Mouse (Mus musculus): ENCODE measurements around the gene Wwox.

The Wwox gene

GRCm38 (mm10) chr8:114594811-114595210, 155.4 kb downstream of the Wwox start:
- in situ Hi-C loops (cut with MboI, MseI) = no loop called here

GRCm38 (mm10) chr8:114599555-114599954, 160.1 kb downstream of the Wwox start:
- in situ Hi-C loops (cut with MboI, MseI) = no loop called here

- in situ Hi-C loops (cut with MboI, MseI) = no loop called here
These were observed 160.7 kb downstream of the Wwox start for GRCm38 (mm10) chr8:114600196-114600595.

- in situ Hi-C loops (cut with MboI, MseI) = no loop called here
These were observed 163.6 kb downstream of the Wwox start for GRCm38 (mm10) chr8:114603046-114603445.

- in situ Hi-C loops (cut with MboI, MseI) = no loop called here
These were observed 164.1 kb downstream of the Wwox start for GRCm38 (mm10) chr8:114603561-114603960.

- in situ Hi-C loops (cut with MboI, MseI) = no loop called here
These were observed 164.9 kb downstream of the Wwox start for GRCm38 (mm10) chr8:114604315-114604714.

- in situ Hi-C loops (cut with MboI, MseI) = no loop called here
These were observed 166.2 kb downstream of the Wwox start for GRCm38 (mm10) chr8:114605651-114606050.

- in situ Hi-C loops (cut with MboI, MseI) = no loop called here
These were observed 169.9 kb downstream of the Wwox start for GRCm38 (mm10) chr8:114609330-114609729.

DNA sequence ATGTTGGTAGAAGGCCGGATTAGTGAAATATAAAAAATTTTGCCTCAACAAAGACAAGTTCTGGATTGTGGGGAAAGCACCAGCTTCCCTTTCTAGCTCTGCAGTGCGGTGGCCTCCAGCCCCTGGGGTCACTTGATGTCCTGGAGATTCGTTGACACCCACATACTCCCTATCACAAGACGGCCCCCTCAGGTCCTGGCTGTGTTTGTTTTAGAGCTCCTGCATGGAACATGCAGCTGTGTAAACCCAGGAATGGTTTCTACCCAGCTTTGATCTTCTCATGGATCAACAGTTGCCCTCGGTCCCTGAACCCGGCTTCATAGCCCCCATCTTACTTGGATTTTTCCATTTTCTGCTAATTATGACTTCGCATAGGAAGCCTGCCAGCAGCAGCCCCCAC, 171.6 kb downstream of the Wwox start:
- in situ Hi-C loops (cut with MboI, MseI) = no loop called here

DNA sequence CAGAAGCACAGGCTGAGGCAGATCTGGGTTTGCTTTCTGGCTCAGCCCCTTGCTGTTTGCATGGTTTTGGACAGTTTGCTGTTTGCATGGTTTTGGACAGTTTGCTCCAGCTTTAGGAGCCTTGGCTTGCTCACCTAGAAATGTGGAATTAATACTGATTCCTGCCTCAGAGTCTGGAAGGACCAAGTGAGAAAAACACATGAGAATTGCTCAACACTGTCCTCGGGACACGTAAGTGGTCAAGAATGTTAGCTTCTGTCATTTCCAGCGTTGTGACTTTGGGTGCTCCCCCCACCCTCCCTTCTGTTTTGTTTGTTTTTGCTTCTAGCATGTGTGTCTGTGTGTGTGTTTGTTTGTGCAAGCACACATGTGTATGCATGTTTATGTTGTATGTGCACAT, 172.6 kb downstream of the Wwox start:
- in situ Hi-C loops (cut with MboI, MseI) = no loop called here

- in situ Hi-C loops (cut with MboI, MseI) = no loop called here
These were observed 176.0 kb downstream of the Wwox start for GRCm38 (mm10) chr8:114615413-114615812.

GRCm38 (mm10) chr8:114615908-114616307, 176.5 kb downstream of the Wwox start:
- in situ Hi-C loops (cut with MboI, MseI) = no loop called here

- in situ Hi-C loops (cut with MboI, MseI) = no loop called here
These were observed 179.6 kb downstream of the Wwox start for GRCm38 (mm10) chr8:114618908-114619508.

- in situ Hi-C loops (cut with MboI, MseI) = loop anchor here (10.0 kb wide), 1 partner anchor 951 kb away; no protein-coding TSS in a partner anchor
These were observed 185.9 kb downstream of the Wwox start for GRCm38 (mm10) chr8:114625402-114625801.

DNA sequence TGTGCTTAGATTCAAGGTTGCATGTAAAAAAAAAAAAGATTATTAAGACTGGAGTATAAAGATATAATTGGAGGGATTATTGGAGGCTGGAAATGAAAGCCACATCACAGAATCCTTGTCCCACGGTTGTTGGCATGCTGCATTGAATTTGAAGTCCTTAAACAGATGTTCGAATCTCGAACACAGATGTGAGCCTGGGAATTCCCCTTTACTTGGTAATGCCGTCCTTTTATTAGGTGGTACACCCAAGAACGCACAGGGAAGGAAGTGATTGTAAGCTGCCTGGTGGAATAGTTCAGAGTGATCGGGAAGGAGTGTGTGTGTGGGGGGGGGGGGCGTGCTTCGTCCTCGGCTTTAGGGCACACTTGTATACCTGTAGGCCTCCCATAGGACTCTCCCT, 187.4 kb downstream of the Wwox start:
- in situ Hi-C loops (cut with MboI, MseI) = loop anchor here (10.0 kb wide), 1 partner anchor 952 kb away; no protein-coding TSS in a partner anchor

- in situ Hi-C loops (cut with MboI, MseI) = loop anchor here (10.0 kb wide), 1 partner anchor 955 kb away; no protein-coding TSS in a partner anchor
These were observed 190.3 kb downstream of the Wwox start for GRCm38 (mm10) chr8:114629719-114630118.

GRCm38 (mm10) chr8:114631087-114631486, 191.6 kb downstream of the Wwox start:
- in situ Hi-C loops (cut with MboI, MseI) = no loop called here

DNA sequence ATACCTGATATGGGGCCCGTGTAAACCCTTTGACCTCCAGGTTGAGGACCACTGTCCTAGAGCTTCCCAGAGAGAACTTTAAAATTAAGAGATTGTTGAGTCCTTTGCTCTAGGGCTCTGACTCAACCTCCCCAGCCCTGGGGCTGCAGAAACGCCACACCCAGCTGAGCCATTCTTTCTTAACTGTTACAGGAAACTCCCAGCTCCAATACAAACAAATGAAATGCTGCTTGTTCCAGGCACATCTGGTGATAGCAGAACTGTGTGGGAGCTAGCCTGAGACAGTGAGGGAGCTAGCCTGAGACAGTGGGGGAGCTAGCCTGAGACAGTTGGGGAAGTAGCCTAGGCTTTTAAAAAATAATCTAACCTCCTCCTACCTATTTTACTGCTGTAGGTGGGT, 194.7 kb downstream of the Wwox start:
- in situ Hi-C loops (cut with MboI, MseI) = no loop called here

DNA sequence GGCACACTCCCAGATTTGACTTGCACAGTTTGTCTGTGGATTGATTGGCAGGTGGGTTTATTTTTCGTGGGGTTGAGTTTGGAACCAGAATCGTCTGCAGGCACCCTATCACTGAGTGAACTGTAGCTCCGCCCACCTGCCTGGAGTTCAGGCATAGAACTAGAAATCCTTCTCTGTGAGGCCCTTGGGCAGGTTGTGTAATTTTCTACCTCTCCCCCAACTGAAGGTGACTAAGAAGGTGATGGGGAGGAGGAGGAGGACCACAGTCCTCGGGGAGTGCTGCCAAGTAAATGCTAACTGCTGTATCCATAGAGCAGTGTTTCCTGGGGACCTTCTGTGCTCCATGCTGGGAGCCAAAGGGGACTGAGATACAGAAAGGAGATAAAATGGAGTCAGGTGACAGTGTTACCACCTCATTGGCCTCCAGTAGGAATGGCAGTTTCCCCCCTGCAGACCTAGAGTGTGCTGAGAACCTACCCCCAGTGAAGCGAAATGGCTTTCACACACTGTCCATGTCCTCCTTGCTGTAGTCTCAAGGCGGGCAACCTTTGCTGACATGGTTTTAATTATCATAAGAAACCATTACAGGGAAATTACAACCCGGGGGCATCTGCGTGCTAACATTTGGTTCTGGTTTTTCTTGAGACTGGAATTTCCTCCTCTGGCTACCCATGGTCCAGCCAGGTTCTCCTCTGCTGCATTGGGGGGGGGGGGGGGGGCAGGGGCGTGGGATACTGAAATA, 195.4 kb downstream of the Wwox start:
- in situ Hi-C loops (cut with MboI, MseI) = no loop called here

DNA sequence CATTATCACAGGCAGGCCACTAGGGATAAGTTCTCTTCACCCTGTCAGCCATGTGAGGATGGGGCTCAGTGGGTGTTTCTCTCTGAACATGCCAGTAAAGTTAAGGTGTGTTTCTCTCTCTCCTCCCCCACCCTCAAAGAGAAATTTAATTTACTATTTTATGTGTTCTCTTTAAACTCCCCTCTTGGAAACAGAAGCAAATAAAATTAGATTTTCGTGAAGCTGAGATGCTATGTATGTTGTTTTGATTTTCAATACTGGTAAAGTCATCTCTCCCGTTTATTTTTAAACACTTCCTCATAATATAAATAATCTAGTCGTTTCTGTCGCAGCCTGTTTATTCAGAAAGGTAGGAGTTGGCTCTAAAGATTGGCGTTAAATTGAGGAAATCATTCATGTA, 196.9 kb downstream of the Wwox start:
- in situ Hi-C loops (cut with MboI, MseI) = no loop called here

- in situ Hi-C loops (cut with MboI, MseI) = no loop called here
These were observed 202.4 kb downstream of the Wwox start for GRCm38 (mm10) chr8:114641809-114642208.

DNA sequence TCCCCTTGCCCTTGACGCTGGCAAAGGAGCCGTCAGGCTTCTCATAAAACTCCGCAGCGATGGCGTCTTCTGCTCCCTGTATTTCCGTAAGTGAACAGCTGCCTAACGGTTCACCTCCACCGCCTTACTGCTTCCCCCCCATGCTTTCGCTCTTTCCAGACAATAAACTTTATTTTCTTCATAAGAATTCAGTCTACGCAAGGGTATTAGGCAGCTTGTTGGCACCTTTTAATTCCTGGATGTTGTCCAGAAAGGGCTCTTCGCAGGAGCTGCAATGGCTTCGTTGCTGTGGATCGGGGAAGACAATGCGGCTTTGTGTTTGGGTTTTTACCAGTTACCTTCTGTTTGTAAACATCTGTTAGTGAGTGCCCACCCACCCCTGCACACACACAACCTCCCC, 211.3 kb downstream of the Wwox start:
- in situ Hi-C loops (cut with MboI, MseI) = no loop called here

DNA sequence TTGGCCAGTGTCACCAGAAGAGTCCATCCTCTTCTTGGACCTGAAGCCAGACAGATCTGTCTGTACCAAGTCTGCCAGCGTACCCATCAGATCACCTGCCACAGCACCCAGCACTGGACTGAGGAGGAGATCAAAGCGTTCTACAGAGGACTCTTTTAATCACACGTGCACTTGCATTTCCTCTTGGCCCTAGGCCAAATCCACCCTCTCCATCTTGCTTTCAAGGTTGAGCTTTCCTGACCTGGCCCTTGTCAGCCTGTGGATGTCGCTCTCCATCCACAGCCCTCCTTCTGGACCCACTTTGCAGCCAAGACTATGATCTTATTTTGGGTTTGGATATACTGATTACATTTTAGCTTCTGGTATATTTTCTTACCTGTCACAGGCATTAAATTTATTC, 218.3 kb downstream of the Wwox start:
- in situ Hi-C loops (cut with MboI, MseI) = no loop called here
